Mouse (Mus musculus): ENCODE measurements around the gene Pard6b. TPM values are rescaled to one million over a fixed set of nuclear protein-coding genes. Genes with fewer than 3 reads are reported as not detected.

Gene Pard6b
- polyA plus RNA-seq, 1 experiment from 2014 or later: 7.1 TPM

- Histone ChIP-seq H3K36me3 (ENCODE audit: control insufficient read depth, insufficient read depth, low read length) (no peaks in the 10 kb centered on the region), H3K4me3 (ENCODE audit: low read depth, low read length) (no peak overlapping the region), H3K4me2 (replicated peaks; ENCODE audit: low read depth, low read length) (no peak overlapping the region), H3K4me1 (replicated peaks; ENCODE audit: control insufficient read depth, insufficient read depth, low read length) (peaks cover 3% of the 10 kb centered on the region; the same call in 1 of the 2 replicates), H3K27me3 (ENCODE audit: control insufficient read depth, insufficient read depth, low read length) (peaks cover 3% of the 10 kb centered on the region; the same call in 1 of the 2 replicates), H3K9ac (ENCODE audit: low read depth, low read length) (no peak overlapping the region), H3K9me3 (ENCODE audit: control insufficient read depth, low read length) (no peaks in the 10 kb centered on the region), H3K27ac (ENCODE audit: low read depth, low read length) (no peak overlapping the region)
- WGBS: 90% methylated on average over 9 of the region's 9 CpGs
- DNase-seq (ENCODE audit: low spot score) (no peak), ATAC-seq (ENCODE audit: low FRiP score) (no peak)
These were observed 32.5 kb downstream of the Pard6b start for GRCm38 (mm10) chr2:168113263-168113662.

GRCm38 (mm10) chr2:168113692-168114091, 32.9 kb downstream of the Pard6b start:
- DNase-seq (ENCODE audit: low spot score): no peak
- Histone ChIP-seq H3K4me3 (ENCODE audit: low read depth, low read length) (no peak overlapping the region), H3K27ac (ENCODE audit: low read depth, low read length) (no peak overlapping the region), H3K4me2 (replicated peaks; ENCODE audit: low read depth, low read length) (no peak overlapping the region), H3K27me3 (ENCODE audit: control insufficient read depth, insufficient read depth, low read length) (peaks cover 3% of the 10 kb centered on the region; the same call in 1 of the 2 replicates), H3K9ac (ENCODE audit: low read depth, low read length) (no peak overlapping the region), H3K36me3 (ENCODE audit: control insufficient read depth, insufficient read depth, low read length) (no peaks in the 10 kb centered on the region), H3K4me1 (replicated peaks; ENCODE audit: control insufficient read depth, insufficient read depth, low read length) (peaks cover 3% of the 10 kb centered on the region; the same call in 1 of the 2 replicates), H3K9me3 (ENCODE audit: control insufficient read depth, low read length) (no peaks in the 10 kb centered on the region)
- WGBS: 91% methylated on average over 5 of the region's 5 CpGs
- ATAC-seq (ENCODE audit: low FRiP score): no peak

- DNase-seq (ENCODE audit: low spot score) (peak; percentile 92), ATAC-seq (ENCODE audit: low FRiP score) (peak; percentile 56)
- Histone ChIP-seq H3K4me3 (ENCODE audit: low read depth, low read length) (no peak overlapping the region), H3K9ac (ENCODE audit: low read depth, low read length) (peak overlapping the region; percentile 52), H3K27me3 (ENCODE audit: control insufficient read depth, insufficient read depth, low read length) (peaks cover 3% of the 10 kb centered on the region; the same call in 1 of the 2 replicates), H3K9me3 (ENCODE audit: control insufficient read depth, low read length) (no peaks in the 10 kb centered on the region), H3K27ac (ENCODE audit: low read depth, low read length) (peak overlapping the region; percentile 21; the same call in 1 of the 2 replicates), H3K4me1 (replicated peaks; ENCODE audit: control insufficient read depth, insufficient read depth, low read length) (peaks cover 3% of the 10 kb centered on the region; the same call in 1 of the 2 replicates), H3K4me2 (replicated peaks; ENCODE audit: low read depth, low read length) (no peak overlapping the region), H3K36me3 (ENCODE audit: control insufficient read depth, insufficient read depth, low read length) (no peaks in the 10 kb centered on the region)
- 18% methylated on average over 17 of the region's 17 CpGs for WGBS
These were observed 34.0 kb downstream of the Pard6b start for GRCm38 (mm10) chr2:168114699-168115350.

- Histone ChIP-seq H3K9ac (ENCODE audit: low read depth, low read length) (no peak overlapping the region), H3K27ac (ENCODE audit: low read depth, low read length) (no peak overlapping the region)
- DNase-seq (ENCODE audit: low spot score): no peak
These were observed 35.0 kb downstream of the Pard6b start for GRCm38 (mm10) chr2:168115826-168116225.

GRCm38 (mm10) chr2:168117147-168117546, 36.3 kb downstream of the Pard6b start:
- Histone ChIP-seq H3K27ac (ENCODE audit: low read depth, low read length) (no peak overlapping the region), H3K27me3 (ENCODE audit: control insufficient read depth, insufficient read depth, low read length) (peaks cover 3% of the 10 kb centered on the region; the same call in 1 of the 2 replicates), H3K4me2 (replicated peaks; ENCODE audit: low read depth, low read length) (peak overlapping the region; percentile 55), H3K9me3 (ENCODE audit: control insufficient read depth, low read length) (no peaks in the 10 kb centered on the region), H3K4me1 (replicated peaks; ENCODE audit: control insufficient read depth, insufficient read depth, low read length) (peaks cover 3% of the 10 kb centered on the region; the same call in 1 of the 2 replicates), H3K36me3 (ENCODE audit: control insufficient read depth, insufficient read depth, low read length) (no peaks in the 10 kb centered on the region), H3K4me3 (ENCODE audit: low read depth, low read length) (peak overlapping the region; percentile 29), H3K9ac (ENCODE audit: low read depth, low read length) (peak overlapping the region; percentile 44; the same call in 1 of the 2 replicates)
- DNase-seq (ENCODE audit: low spot score) (peak; percentile 89), ATAC-seq (ENCODE audit: low FRiP score) (peak; percentile 48)
- under 1% methylated on average over 34 of the region's 37 CpGs for WGBS

More at GRCm38 (mm10) chr2:168115826-168116225, 35.0 kb downstream of the Pard6b start:
- Histone ChIP-seq H3K4me3 (ENCODE audit: low read depth, low read length) (no peak overlapping the region), H3K4me1 (replicated peaks; ENCODE audit: control insufficient read depth, insufficient read depth, low read length) (peaks cover 3% of the 10 kb centered on the region; the same call in 1 of the 2 replicates), H3K4me2 (replicated peaks; ENCODE audit: low read depth, low read length) (no peak overlapping the region), H3K36me3 (ENCODE audit: control insufficient read depth, insufficient read depth, low read length) (no peaks in the 10 kb centered on the region), H3K27me3 (ENCODE audit: control insufficient read depth, insufficient read depth, low read length) (peaks cover 3% of the 10 kb centered on the region; the same call in 1 of the 2 replicates), H3K9me3 (ENCODE audit: control insufficient read depth, low read length) (no peaks in the 10 kb centered on the region)
- 80% methylated on average over 3 of the region's 3 CpGs for WGBS
- no peak for ATAC-seq (ENCODE audit: low FRiP score)

- H3K36me3 ChIP-seq (ENCODE audit: control insufficient read depth, insufficient read depth, low read length): no peaks in the 10 kb centered on the region
- peak; percentile 37 for ATAC-seq (ENCODE audit: low FRiP score)
- H3K4me3 ChIP-seq (ENCODE audit: low read depth, low read length): peak overlapping the region; percentile 29
- H3K4me1 ChIP-seq (replicated peaks; ENCODE audit: control insufficient read depth, insufficient read depth, low read length): peaks cover 3% of the 10 kb centered on the region; the same call in 1 of the 2 replicates
- no peak for DNase-seq (ENCODE audit: low spot score)
- 0% methylated on average over 11 of the region's 13 CpGs for WGBS
- H3K9ac ChIP-seq (ENCODE audit: low read depth, low read length): peak overlapping the region; percentile 44; the same call in 1 of the 2 replicates
- H3K4me2 ChIP-seq (replicated peaks; ENCODE audit: low read depth, low read length): peak overlapping the region; percentile 55
- H3K9me3 ChIP-seq (ENCODE audit: control insufficient read depth, low read length): no peaks in the 10 kb centered on the region
- H3K27me3 ChIP-seq (ENCODE audit: control insufficient read depth, insufficient read depth, low read length): peaks cover 3% of the 10 kb centered on the region; the same call in 1 of the 2 replicates
- H3K27ac ChIP-seq (ENCODE audit: low read depth, low read length): no peak overlapping the region
These were observed 36.7 kb downstream of the Pard6b start for GRCm38 (mm10) chr2:168117553-168117952.

- Histone ChIP-seq H3K27me3 (ENCODE audit: control insufficient read depth, insufficient read depth, low read length) (peaks cover 3% of the 10 kb centered on the region; the same call in 1 of the 2 replicates), H3K36me3 (ENCODE audit: control insufficient read depth, insufficient read depth, low read length) (no peaks in the 10 kb centered on the region), H3K4me2 (replicated peaks; ENCODE audit: low read depth, low read length) (peak overlapping the region; percentile 55; the same call in 1 of the 2 replicates), H3K27ac (ENCODE audit: low read depth, low read length) (no peak overlapping the region), H3K9ac (ENCODE audit: low read depth, low read length) (no peak overlapping the region), H3K4me3 (ENCODE audit: low read depth, low read length) (no peak overlapping the region), H3K9me3 (ENCODE audit: control insufficient read depth, low read length) (no peaks in the 10 kb centered on the region), H3K4me1 (replicated peaks; ENCODE audit: control insufficient read depth, insufficient read depth, low read length) (peaks cover 3% of the 10 kb centered on the region; the same call in 1 of the 2 replicates)
- 58% methylated on average over 16 of the region's 16 CpGs for WGBS
- ATAC-seq (ENCODE audit: low FRiP score) (peak; percentile 3; the same call in 1 of the 2 replicates), DNase-seq (ENCODE audit: low spot score) (no peak)
These were observed 37.2 kb downstream of the Pard6b start for GRCm38 (mm10) chr2:168117967-168118366.

GRCm38 (mm10) chr2:168118456-168118855, 37.7 kb downstream of the Pard6b start:
- Histone ChIP-seq H3K9ac (ENCODE audit: low read depth, low read length) (no peak overlapping the region), H3K4me1 (replicated peaks; ENCODE audit: control insufficient read depth, insufficient read depth, low read length) (peaks cover 3% of the 10 kb centered on the region; the same call in 1 of the 2 replicates), H3K9me3 (ENCODE audit: control insufficient read depth, low read length) (no peaks in the 10 kb centered on the region), H3K4me2 (replicated peaks; ENCODE audit: low read depth, low read length) (no peak overlapping the region), H3K27ac (ENCODE audit: low read depth, low read length) (no peak overlapping the region), H3K36me3 (ENCODE audit: control insufficient read depth, insufficient read depth, low read length) (no peaks in the 10 kb centered on the region), H3K27me3 (ENCODE audit: control insufficient read depth, insufficient read depth, low read length) (peaks cover 3% of the 10 kb centered on the region; the same call in 1 of the 2 replicates), H3K4me3 (ENCODE audit: low read depth, low read length) (no peak overlapping the region)
- DNase-seq (ENCODE audit: low spot score): no peak
- ATAC-seq (ENCODE audit: low FRiP score): no peak
- WGBS: 83% methylated on average over 3 of the region's 3 CpGs
